In genomic region chr9:45877928-45878327, GRCm38 (mm10) we compare ENCODE assay signal across 9 mouse cellular contexts. TPM values are rescaled to one million over a fixed set of nuclear protein-coding genes. Genes with fewer than 3 reads are reported as not detected.
DNase-seq lines count a peak whose midpoint lies in the region; ATAC-seq lines count a peak whose summit lies in the region.
"Had no signal": no experiment of that assay in that cellular context is flagged by ENCODE, and none has a peak within 500 bp of the region (broad histone marks: within the 10 kb centered on the region; RNA-seq: fewer than 3 reads in every experiment).

No protein-coding gene starts in this region.

- H3K36me3 ChIP-seq in hindbrain, embryonic 16.5 days (ENCODE audit: control insufficient read depth, insufficient read depth, low read length) = peaks cover 17% of the 10 kb centered on the region

- no peak overlapping the region for H3K4me3 ChIP-seq in hindbrain, embryonic 16.5 days (ENCODE audit: low read length)

- no peak overlapping the region for H3K9ac ChIP-seq in hindbrain, embryonic 16.5 days (ENCODE audit: low read depth, low read length)

- intact Hi-C loops in heart, postnatal 36 days (cut with DNase I) = loop anchor here (10.0 kb wide), 1 partner anchor 463 kb away; no protein-coding TSS in a partner anchor

- no peaks in the 10 kb centered on the region for H3K4me1 ChIP-seq in hindbrain, embryonic 16.5 days (ENCODE audit: control insufficient read depth, insufficient read depth, low read depth, low read length)

- H3K9me3 ChIP-seq in hindbrain, embryonic 16.5 days (ENCODE audit: control insufficient read depth, low read length) = no peaks in the 10 kb centered on the region

- H3K4me2 ChIP-seq in hindbrain, embryonic 16.5 days (ENCODE audit: low read length) = no peak overlapping the region

- ATAC-seq in hindbrain, embryonic 16.5 days = no peak
- ATAC-seq: midbrain, embryonic 16.5 days had no signal

- no peak overlapping the region for H3K27ac ChIP-seq in hindbrain, embryonic 16.5 days (ENCODE audit: low read depth, low read length)

- WGBS in hindbrain, embryonic 16.5 days = 82% methylated on average over 2 of the region's 2 CpGs

- no peaks in the 10 kb centered on the region for H3K27me3 ChIP-seq in hindbrain, embryonic 16.5 days (replicated peaks; ENCODE audit: control insufficient read depth, insufficient read depth, low read length)

- peak; percentile 64 for DNase-seq in gastrocnemius, adult 18-20 months (ENCODE audit: low spot score)
- no peak for DNase-seq in gastrocnemius, postnatal 25 days
- DNase-seq in spleen, postnatal 36 days (ENCODE audit: low spot score in 2 of 2) = peak; percentile 12 to 18
- DNase-seq in spleen, adult 12 weeks (ENCODE audit: low spot score) = no peak
- peak; percentile 19 to 43 for DNase-seq in heart, postnatal 36 days
- DNase-seq in thymus, postnatal 0 days (ENCODE audit: low spot score) = peak; percentile 14
- DNase-seq in ovary, postnatal 10 days (ENCODE audit: low spot score) = no peak

RNA-seq across cellular contexts. Expression of gene Pcsk7, which starts 28.4 kb away (rescaled TPM):
- total RNA-seq in gastrocnemius, adult 18-20 months (2021) = 1 to 10 TPM; 8.0 to 9.0 TPM
- 10 to 100 TPM in 1 of 2 experiments, 1 to 10 TPM in 1; 9.6 to 10.0 TPM for total RNA-seq in gastrocnemius, postnatal 25 days (2021)
- 10 to 100 TPM; 13.5 to 15.6 TPM for total RNA-seq in heart, postnatal 36 days (2021)
- 24.2 and 31.3 TPM in 2 replicates for polyA plus RNA-seq in thymus, postnatal 0 days (2015; fragmentation: Nextera tagmentation; extraction: Ambion mirVana)
- polyA plus RNA-seq in hindbrain, embryonic 16.5 days (2015; fragmentation: Nextera tagmentation; extraction: Ambion mirVana) = 18.8 and 23.1 TPM in 2 replicates

RNA-seq across cellular contexts. Expression of gene Rnf214, which starts 28.8 kb away (rescaled TPM):
- 10 to 100 TPM; 28.2 to 29.5 TPM for total RNA-seq in gastrocnemius, adult 18-20 months (2021)
- total RNA-seq in gastrocnemius, postnatal 25 days (2021) = 10 to 100 TPM; 20.6 to 22.7 TPM
- total RNA-seq in heart, postnatal 36 days (2021) = 10 to 100 TPM; 35.1 to 36.0 TPM
- 27.0 and 35.6 TPM in 2 replicates for polyA plus RNA-seq in thymus, postnatal 0 days (2015; fragmentation: Nextera tagmentation; extraction: Ambion mirVana)
- polyA plus RNA-seq in hindbrain, embryonic 16.5 days (2015; fragmentation: Nextera tagmentation; extraction: Ambion mirVana) = 79.7 and 103 TPM in 2 replicates

RNA-seq across cellular contexts. Expression of gene Bace1, which starts 39.5 kb away (rescaled TPM):
- 10 to 100 TPM; 35.6 to 37.1 TPM for total RNA-seq in gastrocnemius, adult 18-20 months (2021)
- total RNA-seq in gastrocnemius, postnatal 25 days (2021) = 10 to 100 TPM; 34.1 to 43.6 TPM
- 10 to 100 TPM; 27.8 to 32.0 TPM for total RNA-seq in heart, postnatal 36 days (2021)
- polyA plus RNA-seq in thymus, postnatal 0 days (2015; fragmentation: Nextera tagmentation; extraction: Ambion mirVana) = 8.0 and 10.3 TPM in 2 replicates
- 42.9 and 52.0 TPM in 2 replicates for polyA plus RNA-seq in hindbrain, embryonic 16.5 days (2015; fragmentation: Nextera tagmentation; extraction: Ambion mirVana)

RNA-seq across cellular contexts. Expression of gene Cep164, which starts 49.4 kb away (rescaled TPM):
- 1 to 10 TPM; 2.4 to 2.6 TPM for total RNA-seq in gastrocnemius, adult 18-20 months (2021)
- 1 to 10 TPM; 2.6 to 3.0 TPM for total RNA-seq in gastrocnemius, postnatal 25 days (2021)
- 1 to 10 TPM; 6.8 to 7.6 TPM for total RNA-seq in heart, postnatal 36 days (2021)
- 22.5 and 24.0 TPM in 2 replicates for polyA plus RNA-seq in thymus, postnatal 0 days (2015; fragmentation: Nextera tagmentation; extraction: Ambion mirVana)
- 12.2 TPM in 2 replicates for polyA plus RNA-seq in hindbrain, embryonic 16.5 days (2015; fragmentation: Nextera tagmentation; extraction: Ambion mirVana)

RNA-seq across cellular contexts. Expression of gene Tagln, which starts 57.9 kb away (rescaled TPM):
- 10 to 100 TPM; 40.9 to 62.1 TPM for total RNA-seq in gastrocnemius, adult 18-20 months (2021)
- total RNA-seq in gastrocnemius, postnatal 25 days (2021) = 100 to 1,000 TPM in 1 of 2 experiments, 10 to 100 TPM in 1; 37.7 to 102 TPM
- 10 to 100 TPM; 71.4 TPM for total RNA-seq in heart, postnatal 36 days (2021)
- polyA plus RNA-seq in thymus, postnatal 0 days (2015; fragmentation: Nextera tagmentation; extraction: Ambion mirVana) = 13.0 and 16.2 TPM in 2 replicates
- 7.1 and 8.5 TPM in 2 replicates for polyA plus RNA-seq in hindbrain, embryonic 16.5 days (2015; fragmentation: Nextera tagmentation; extraction: Ambion mirVana)

Comparison
In these comparisons a context has a peak if more than half of its experiments do, and no peak if none do; other contexts are left out.
1. DNase-seq: peak in gastrocnemius, adult 18-20 months (single experiment), spleen, postnatal 36 days (2 of 2), heart, postnatal 36 days (2 of 2) and thymus, postnatal 0 days (single experiment); none in gastrocnemius, postnatal 25 days (single experiment), spleen, adult 12 weeks (single experiment) and ovary, postnatal 10 days (single experiment).